8 mouse cellular contexts compared by ENCODE assay signal in genomic region chrX:141473470-141474302, GRCm38 (mm10). TPM values are rescaled to one million over a fixed set of nuclear protein-coding genes. Genes with fewer than 3 reads are reported as not detected.
A peak's percentile ranks its signal among the peaks of the same experiment; 100 is the strongest.
DNase-seq lines count a peak whose midpoint lies in the region; ATAC-seq and TF ChIP-seq lines count a peak whose summit lies in the region.

Gene Col4a6 (minus strand): TSS chrX:141474076.

- TF ChIP-seq CTCF in left cerebral cortex, adult 2 months (IDR thresholded peaks at IDR 0.05): no peak

- peak within 1 kb of the TSS; percentile 61 for H3K4me3 ChIP-seq in embryonic facial prominence, embryonic 10.5 days
- H3K4me3 ChIP-seq in hindbrain, embryonic 10.5 days: peak within 1 kb of the TSS; percentile 57
- peak within 1 kb of the TSS; percentile 45 for H3K4me3 ChIP-seq in limb, embryonic 14.5 days (replicated peaks; ENCODE audit: low read length)
- H3K4me3 ChIP-seq in neural tube, embryonic 12.5 days: peak within 1 kb of the TSS; percentile 41
- no peak within 1 kb of the TSS for H3K4me3 ChIP-seq in left cerebral cortex, adult 2 months

- H3K36me3 ChIP-seq in embryonic facial prominence, embryonic 10.5 days (replicated peaks): no peaks in the 10 kb centered on the region
- no peaks in the 10 kb centered on the region for H3K36me3 ChIP-seq in hindbrain, embryonic 10.5 days
- no peaks in the 10 kb centered on the region for H3K36me3 ChIP-seq in limb, embryonic 14.5 days (ENCODE audit: control insufficient read depth, insufficient read depth, low read length)
- no peaks in the 10 kb centered on the region for H3K36me3 ChIP-seq in neural tube, embryonic 12.5 days

- H3K9me3 ChIP-seq in embryonic facial prominence, embryonic 10.5 days: no peaks in the 10 kb centered on the region
- H3K9me3 ChIP-seq in hindbrain, embryonic 10.5 days: no peaks in the 10 kb centered on the region
- H3K9me3 ChIP-seq in limb, embryonic 14.5 days (ENCODE audit: control insufficient read depth, low read length): no peaks in the 10 kb centered on the region
- no peaks in the 10 kb centered on the region for H3K9me3 ChIP-seq in neural tube, embryonic 12.5 days

- peak within 1 kb of the TSS; percentile 8; the same call in 1 of the 2 replicates for H3K9ac ChIP-seq in limb, embryonic 14.5 days (ENCODE audit: low read depth, low read length, severe bottlenecking)
- no peak within 1 kb of the TSS for H3K9ac ChIP-seq in neural tube, embryonic 12.5 days

- H3K4me2 ChIP-seq in limb, embryonic 14.5 days (replicated peaks; ENCODE audit: low read depth, low read length, severe bottlenecking): peak within 1 kb of the TSS; percentile 49
- H3K4me2 ChIP-seq in neural tube, embryonic 12.5 days (replicated peaks): peak within 1 kb of the TSS; percentile 61

- no peak within 1 kb of the TSS; the same call in 1 of the 2 replicates for H3K27ac ChIP-seq in embryonic facial prominence, embryonic 10.5 days (replicated peaks)
- peak within 1 kb of the TSS; percentile 87; the same call in 1 of the 2 replicates for H3K27ac ChIP-seq in hindbrain, embryonic 10.5 days
- H3K27ac ChIP-seq in limb, embryonic 14.5 days (replicated peaks; ENCODE audit: low read depth, low read length): no peak within 1 kb of the TSS
- H3K27ac ChIP-seq in neural tube, embryonic 12.5 days: no peak within 1 kb of the TSS
- H3K27ac ChIP-seq in left cerebral cortex, adult 2 months: no peak within 1 kb of the TSS

- H3K4me1 ChIP-seq in embryonic facial prominence, embryonic 10.5 days: no peaks in the 10 kb centered on the region
- no peaks in the 10 kb centered on the region for H3K4me1 ChIP-seq in hindbrain, embryonic 10.5 days (replicated peaks)
- no peaks in the 10 kb centered on the region for H3K4me1 ChIP-seq in limb, embryonic 14.5 days (ENCODE audit: control insufficient read depth, insufficient read depth, low read length)
- no peaks in the 10 kb centered on the region for H3K4me1 ChIP-seq in neural tube, embryonic 12.5 days

- intact Hi-C loops in left cerebral cortex, adult 2 months (cut with DNase I): no loop called here

- H3K27me3 ChIP-seq in embryonic facial prominence, embryonic 10.5 days (replicated peaks; ENCODE audit: low read depth, poor library complexity, severe bottlenecking): peaks cover 68% of the 10 kb centered on the region
- H3K27me3 ChIP-seq in hindbrain, embryonic 10.5 days (ENCODE audit: insufficient read depth, poor library complexity, severe bottlenecking): peaks cover 44% of the 10 kb centered on the region
- H3K27me3 ChIP-seq in limb, embryonic 14.5 days (ENCODE audit: control insufficient read depth, insufficient read depth, low read length): peaks cover 10% of the 10 kb centered on the region; the same call in 1 of the 2 replicates
- H3K27me3 ChIP-seq in neural tube, embryonic 12.5 days (replicated peaks): 0 out of 2 replicates have a peak, but pooled peaks cover 10% of the 10 kb centered on the region

- ATAC-seq in limb, embryonic 14.5 days (ENCODE audit: low FRiP score, low read depth): no peak
- ATAC-seq in neural tube, embryonic 12.5 days (ENCODE audit: low FRiP score, low read depth): no peak

- TF ChIP-seq POLR2A in limb, embryonic 14.5 days (IDR thresholded peaks at IDR 0.05; ENCODE audit: borderline replicate concordance, extremely low read depth, insufficient read depth, insufficient read length): no peak

- DNase-seq in adrenal gland, postnatal 10 days: peak; percentile 6
- no peak for DNase-seq in adrenal gland, postnatal 4 days (ENCODE audit: low spot score in 2 of 2)
- peak; percentile 37 for DNase-seq in embryonic facial prominence, embryonic 10.5 days (ENCODE audit: low spot score)
- DNase-seq in hindbrain, embryonic 10.5 days (ENCODE audit: low spot score): peak; percentile 15
- DNase-seq in limb, embryonic 14.5 days (ENCODE audit: low spot score): no peak
- DNase-seq in adipocyte (ENCODE audit: low spot score): no peak
- no peak for DNase-seq in left cerebral cortex, adult 2 months (ENCODE audit: extremely low spot score in 1 of 2, low spot score in 2 of 2)

- 22% methylated on average over 16 of the region's 16 CpGs for WGBS in embryonic facial prominence, embryonic 10.5 days
- whole genome bisulfite sequencing in hindbrain, embryonic 10.5 days: 18% methylated on average over 16 of the region's 16 CpGs
- 19% methylated on average over 16 of the region's 16 CpGs for WGBS in limb, embryonic 14.5 days
- 18% methylated on average over 16 of the region's 16 CpGs for WGBS in neural tube, embryonic 12.5 days

RNA-seq across cellular contexts. Expression of gene Col4a6, which starts in this region (rescaled TPM):
- 1 to 10 TPM; 3.9 to 5.7 TPM for total RNA-seq in adrenal gland, postnatal 10 days (2021)
- 10 to 100 TPM in 1 of 2 experiments, 1 to 10 TPM in 1; 6.1 to 12.3 TPM for total RNA-seq in adrenal gland, postnatal 4 days (2021)
- polyA plus RNA-seq in embryonic facial prominence, embryonic 10.5 days (2016; fragmentation: Nextera tagmentation; extraction: Ambion mirVana): 1.2 TPM in 2 replicates
- 2.5 and 3.0 TPM in 2 replicates for polyA plus RNA-seq in hindbrain, embryonic 10.5 days (2016; fragmentation: Nextera tagmentation; extraction: Ambion mirVana)
- polyA plus RNA-seq in limb, embryonic 14.5 days (2012; rRNA removed): 2.1 and 2.6 TPM in 2 replicates
- polyA plus RNA-seq in limb, embryonic 14.5 days (2014; fragmentation: Nextera tagmentation; extraction: Ambion mirVana): 2.1 and 2.2 TPM in 2 replicates
- 2.4 and 3.2 TPM in 2 replicates for polyA plus RNA-seq in neural tube, embryonic 12.5 days (2016; fragmentation: Nextera tagmentation; extraction: Ambion mirVana)
- 1 to 10 TPM; 1.1 to 1.2 TPM for total RNA-seq in left cerebral cortex, adult 2 months (2021)

Comparison
In these comparisons a context has a peak if more than half of its experiments do, and no peak if none do; other contexts are left out.
1. DNase-seq: peak in adrenal gland, postnatal 10 days (single experiment), embryonic facial prominence, embryonic 10.5 days (single experiment) and hindbrain, embryonic 10.5 days (single experiment); none in adrenal gland, postnatal 4 days (0 of 2), limb, embryonic 14.5 days (single experiment), adipocyte (single experiment) and left cerebral cortex, adult 2 months (0 of 2).